Mouse (Mus musculus) E14TG2a.4 (cell line): ENCODE measurements around the gene Cfap65.

Experiments
- CTCF ChIP-seq: conservative IDR thresholded peaks from 2 replicates; pipeline ENCODE4 v1.5.1; 2014; ENCODE audit warnings: low read length
- NANOG ChIP-seq: IDR thresholded peaks from 2 replicates; pipeline ENCODE4 v1.6.1; 2014; ENCODE audit warnings: borderline replicate concordance, low read length, mixed read lengths
- POU5F1 ChIP-seq: IDR thresholded peaks from 2 replicates; pipeline ENCODE4 v1.6.1; 2014; ENCODE audit warnings: low read length, borderline replicate concordance

DNA sequence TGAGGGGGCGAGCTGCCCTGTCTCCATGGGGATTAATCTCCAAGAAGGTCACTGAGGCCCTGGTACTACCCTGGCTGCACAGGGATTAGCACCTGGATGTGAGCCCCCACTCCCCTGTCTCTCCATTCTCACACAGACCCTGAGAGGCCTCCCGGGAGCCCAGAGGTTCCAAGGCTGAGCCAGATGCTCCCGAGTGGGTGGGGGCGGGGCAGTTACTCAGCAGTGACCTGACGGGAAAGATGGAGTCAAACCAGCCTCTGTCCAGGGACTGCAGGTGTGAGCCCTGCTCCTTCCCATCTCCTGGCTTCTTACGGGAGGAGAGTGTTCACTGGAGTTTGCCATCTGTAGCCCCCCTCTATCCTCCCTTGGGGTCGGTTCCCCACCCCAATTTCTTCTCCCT lies 37.4 kb downstream of the Cfap65 start:
- TF ChIP-seq CTCF (no peak), POU5F1 (no peak), NANOG (no peak)
